Comparison of ENCODE assay signal across 40 mouse cellular contexts in the genomic region with DNA sequence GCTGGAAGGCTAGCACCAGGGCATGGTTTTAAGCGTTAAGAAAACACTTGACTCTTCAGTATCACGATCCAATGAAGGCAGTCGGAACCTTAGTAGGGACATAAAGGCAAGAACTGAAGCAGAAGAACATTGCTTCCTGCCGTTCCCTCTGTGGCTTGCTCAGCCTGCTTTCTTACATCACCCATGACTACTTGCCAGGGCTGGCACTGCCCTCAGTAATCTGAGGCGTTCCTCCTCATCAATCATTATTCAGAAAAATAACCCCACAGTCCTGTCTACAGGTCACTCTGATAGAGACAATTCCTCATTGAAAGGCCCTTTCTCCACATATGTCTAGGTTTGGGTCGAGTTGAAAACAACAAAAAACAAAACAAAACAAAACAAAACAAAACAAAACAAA. TPM values are rescaled to one million over a fixed set of nuclear protein-coding genes. Genes with fewer than 3 reads are reported as not detected.
"Had no signal": no experiment of that assay in that cellular context is flagged by ENCODE, and none has a peak within 500 bp of the region (broad histone marks: within the 10 kb centered on the region; RNA-seq: fewer than 3 reads in every experiment).

No protein-coding gene starts in this region.

- ATAC-seq: hindbrain, embryonic 16.5 days; inflammation-experienced regulatory T-cells, adult 6 months; intestine, embryonic 15.5 days; liver, embryonic 12.5 days had no signal

- H3K27ac ChIP-seq: heart, embryonic 10.5 days; hindbrain, embryonic 10.5 days; hindbrain, embryonic 12.5 days; hindbrain, embryonic 14.5 days; intestine, embryonic 15.5 days; layer of hippocampus, adult 2 months; limb, embryonic 13.5 days; limb, embryonic 15.5 days; liver, embryonic 12.5 days; liver, embryonic 14.5 days had no signal

- H3K4me2 ChIP-seq: heart, embryonic 12.5 days; hindbrain, embryonic 12.5 days; hindbrain, embryonic 14.5 days; intestine, embryonic 15.5 days; limb, embryonic 13.5 days; limb, embryonic 15.5 days; liver, embryonic 12.5 days had no signal

- H3K4me1 ChIP-seq: heart, embryonic 10.5 days; heart, embryonic 12.5 days; hindbrain, embryonic 10.5 days; hindbrain, embryonic 12.5 days; intestine, embryonic 15.5 days; limb, embryonic 13.5 days; limb, embryonic 15.5 days had no signal

- H3K36me3 ChIP-seq: heart, embryonic 10.5 days; heart, embryonic 12.5 days; hindbrain, embryonic 10.5 days; hindbrain, embryonic 12.5 days; intestine, embryonic 15.5 days; limb, embryonic 13.5 days; limb, embryonic 15.5 days; liver, embryonic 12.5 days had no signal

- DNase-seq: gastrocnemius, postnatal 14 days; gastrocnemius, postnatal 36 days; heart, adult 11 months; heart, postnatal 10 days; heart, postnatal 4 days; kidney, adult 2 months; kidney, postnatal 10 days; kidney, postnatal 25 days; kidney, postnatal 4 days; layer of hippocampus, postnatal 36 days; left cerebral cortex, postnatal 4 days had no signal

- H3K27me3 ChIP-seq: heart, embryonic 12.5 days; hindbrain, embryonic 12.5 days; limb, embryonic 13.5 days; limb, embryonic 15.5 days; liver, embryonic 12.5 days had no signal

- H3K9me3 ChIP-seq: heart, embryonic 10.5 days; heart, embryonic 12.5 days; hindbrain, embryonic 10.5 days; hindbrain, embryonic 12.5 days; intestine, embryonic 15.5 days; limb, embryonic 13.5 days; limb, embryonic 15.5 days; liver, embryonic 12.5 days had no signal

- H3K9ac ChIP-seq: heart, embryonic 12.5 days; hindbrain, embryonic 12.5 days; hindbrain, embryonic 14.5 days; intestine, embryonic 15.5 days; limb, embryonic 13.5 days; limb, embryonic 15.5 days; liver, embryonic 12.5 days; liver, embryonic 14.5 days had no signal

- H3K4me3 ChIP-seq: heart, embryonic 10.5 days; heart, embryonic 12.5 days; hindbrain, embryonic 10.5 days; hindbrain, embryonic 12.5 days; intestine, embryonic 15.5 days; layer of hippocampus, adult 2 months; limb, embryonic 13.5 days; limb, embryonic 15.5 days; liver, embryonic 12.5 days had no signal

RNA-seq across cellular contexts. Expression of a gene that starts 8.8 kb away (rescaled TPM):
- total RNA-seq: gastrocnemius, adult 18-20 months; gastrocnemius, adult 8-10 months; gastrocnemius, postnatal 14 days; gastrocnemius, postnatal 36 days; heart, postnatal 4 days; layer of hippocampus, adult 2 months; layer of hippocampus, postnatal 14 days; layer of hippocampus, postnatal 36 days; left cerebral cortex, adult 18-20 months; left cerebral cortex, adult 8-10 months; left cerebral cortex, postnatal 10 days; left cerebral cortex, postnatal 25 days; left cerebral cortex, postnatal 4 days had no signal
- polyA plus RNA-seq: gonadal fat pad, adult 2 months; heart, embryonic 10.5 days; heart, embryonic 12.5 days; heart, embryonic 14.5 days; heart, embryonic 16.5 days; hindbrain, embryonic 10.5 days; hindbrain, embryonic 12.5 days; hindbrain, embryonic 14.5 days; hindbrain, embryonic 16.5 days; inflammation-experienced regulatory T-cells, adult 6 months; intestine, embryonic 15.5 days; kidney, adult 2 months; kidney, embryonic 14.5 days; kidney, embryonic 16.5 days; limb, embryonic 11.5 days; limb, embryonic 13.5 days; limb, embryonic 15.5 days; liver, embryonic 12.5 days; liver, embryonic 14.5 days had no signal

RNA-seq across cellular contexts. Expression of a gene that starts 12.1 kb away (rescaled TPM):
- total RNA-seq: gastrocnemius, adult 18-20 months; gastrocnemius, adult 8-10 months; gastrocnemius, postnatal 14 days; gastrocnemius, postnatal 36 days; heart, adult 8-10 months; heart, postnatal 10 days; heart, postnatal 25 days; heart, postnatal 4 days; layer of hippocampus, adult 2 months; layer of hippocampus, postnatal 14 days; layer of hippocampus, postnatal 36 days; left cerebral cortex, adult 18-20 months; left cerebral cortex, adult 8-10 months; left cerebral cortex, postnatal 10 days; left cerebral cortex, postnatal 25 days; left cerebral cortex, postnatal 4 days had no signal
- polyA plus RNA-seq: gonadal fat pad, adult 2 months; heart, embryonic 10.5 days; heart, embryonic 12.5 days; heart, embryonic 14.5 days; heart, embryonic 16.5 days; hindbrain, embryonic 10.5 days; hindbrain, embryonic 12.5 days; hindbrain, embryonic 14.5 days; inflammation-experienced regulatory T-cells, adult 6 months; intestine, embryonic 15.5 days; intestine, postnatal 0 days; kidney, adult 2 months; kidney, embryonic 14.5 days; kidney, embryonic 16.5 days; limb, embryonic 11.5 days; limb, embryonic 13.5 days; limb, embryonic 15.5 days; liver, embryonic 12.5 days; liver, embryonic 14.5 days had no signal

RNA-seq across cellular contexts. Expression of a gene that starts 23.3 kb away (rescaled TPM):
- total RNA-seq: gastrocnemius, adult 18-20 months; gastrocnemius, adult 8-10 months; gastrocnemius, postnatal 14 days; gastrocnemius, postnatal 36 days; heart, adult 8-10 months; heart, postnatal 10 days; heart, postnatal 25 days; heart, postnatal 4 days; layer of hippocampus, adult 2 months; layer of hippocampus, postnatal 14 days; layer of hippocampus, postnatal 36 days; left cerebral cortex, adult 18-20 months; left cerebral cortex, adult 8-10 months; left cerebral cortex, postnatal 10 days; left cerebral cortex, postnatal 25 days; left cerebral cortex, postnatal 4 days had no signal
- polyA plus RNA-seq: gonadal fat pad, adult 2 months; heart, embryonic 10.5 days; heart, embryonic 12.5 days; heart, embryonic 14.5 days; heart, embryonic 16.5 days; hindbrain, embryonic 10.5 days; hindbrain, embryonic 12.5 days; hindbrain, embryonic 14.5 days; hindbrain, embryonic 16.5 days; inflammation-experienced regulatory T-cells, adult 6 months; intestine, embryonic 15.5 days; intestine, postnatal 0 days; kidney, adult 2 months; kidney, embryonic 14.5 days; kidney, embryonic 16.5 days; limb, embryonic 11.5 days; limb, embryonic 13.5 days; limb, embryonic 15.5 days; liver, embryonic 12.5 days; liver, embryonic 14.5 days had no signal

RNA-seq across cellular contexts. Expression of a gene that starts 29.5 kb away (rescaled TPM):
- total RNA-seq: gastrocnemius, adult 18-20 months; gastrocnemius, adult 8-10 months; gastrocnemius, postnatal 14 days; gastrocnemius, postnatal 36 days; heart, adult 8-10 months; heart, postnatal 10 days; heart, postnatal 25 days; heart, postnatal 4 days; layer of hippocampus, adult 2 months; layer of hippocampus, postnatal 14 days; layer of hippocampus, postnatal 36 days; left cerebral cortex, adult 18-20 months; left cerebral cortex, adult 8-10 months; left cerebral cortex, postnatal 10 days; left cerebral cortex, postnatal 25 days; left cerebral cortex, postnatal 4 days had no signal
- polyA plus RNA-seq: gonadal fat pad, adult 2 months; heart, embryonic 10.5 days; heart, embryonic 12.5 days; heart, embryonic 14.5 days; heart, embryonic 16.5 days; hindbrain, embryonic 10.5 days; hindbrain, embryonic 12.5 days; hindbrain, embryonic 14.5 days; hindbrain, embryonic 16.5 days; inflammation-experienced regulatory T-cells, adult 6 months; intestine, embryonic 15.5 days; intestine, postnatal 0 days; kidney, adult 2 months; kidney, embryonic 14.5 days; kidney, embryonic 16.5 days; limb, embryonic 11.5 days; limb, embryonic 13.5 days; limb, embryonic 15.5 days; liver, embryonic 12.5 days; liver, embryonic 14.5 days had no signal

RNA-seq across cellular contexts. Expression of a gene that starts 33.2 kb away (rescaled TPM):
- total RNA-seq: gastrocnemius, adult 18-20 months; gastrocnemius, adult 8-10 months; gastrocnemius, postnatal 14 days; gastrocnemius, postnatal 36 days; heart, adult 8-10 months; layer of hippocampus, adult 2 months; layer of hippocampus, postnatal 14 days; layer of hippocampus, postnatal 36 days; left cerebral cortex, adult 8-10 months; left cerebral cortex, postnatal 25 days had no signal
- polyA plus RNA-seq: gonadal fat pad, adult 2 months; heart, embryonic 14.5 days; inflammation-experienced regulatory T-cells, adult 6 months; intestine, postnatal 0 days; kidney, adult 2 months; kidney, embryonic 14.5 days; kidney, embryonic 16.5 days; limb, embryonic 15.5 days had no signal
